Mouse (Mus musculus) retina, postnatal 1 day (tissue): ENCODE measurements around the gene Tmem108.
A peak's percentile ranks its signal among the peaks of the same experiment; 100 is the strongest.

Source experiments
- DNase-seq: peaks from one replicate; pipeline ENCODE4 v3.0.0-alpha.2; 2012

Gene Tmem108

DNA sequence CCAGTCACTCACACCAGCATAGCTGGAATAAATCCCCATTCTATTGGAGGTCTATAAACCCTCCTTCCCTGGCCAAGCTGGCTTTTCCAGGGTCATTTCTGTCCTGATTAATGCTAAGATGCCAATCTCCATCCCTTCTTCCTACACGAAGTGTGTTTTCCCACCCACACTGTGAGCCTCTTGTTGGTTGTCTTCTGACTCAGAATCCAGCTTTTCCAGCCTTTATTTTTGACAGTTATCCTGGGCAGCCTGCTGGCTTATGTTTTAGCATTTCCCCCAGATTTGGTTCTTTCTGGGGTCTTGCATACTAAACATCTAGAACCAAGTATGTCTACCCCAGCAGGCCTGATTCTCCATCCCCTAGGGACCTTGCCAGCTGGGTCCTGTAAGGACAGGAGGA, 217.0 kb downstream of the Tmem108 start:
- no peak for DNase-seq

DNA sequence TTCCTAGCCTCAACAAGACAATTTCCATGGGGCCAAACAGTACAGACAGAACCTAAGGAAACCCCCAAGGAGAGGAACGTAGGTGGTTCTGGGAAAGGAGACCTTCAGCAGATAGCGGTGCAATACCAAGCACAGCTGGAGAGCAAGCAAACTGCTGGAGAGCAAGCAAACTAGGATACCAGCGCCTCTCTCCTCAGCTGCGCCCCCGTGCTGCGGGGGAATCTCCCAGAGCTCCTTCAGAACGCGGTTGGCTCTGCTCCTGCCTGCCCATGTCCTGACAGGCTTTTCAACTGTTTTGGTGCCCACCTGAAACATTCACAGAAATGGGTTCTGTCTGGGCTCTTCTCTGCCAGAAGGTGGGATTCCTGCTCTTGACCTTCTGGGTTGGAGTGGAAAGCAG, 221.1 kb downstream of the Tmem108 start:
- DNase-seq, result no peak

DNA sequence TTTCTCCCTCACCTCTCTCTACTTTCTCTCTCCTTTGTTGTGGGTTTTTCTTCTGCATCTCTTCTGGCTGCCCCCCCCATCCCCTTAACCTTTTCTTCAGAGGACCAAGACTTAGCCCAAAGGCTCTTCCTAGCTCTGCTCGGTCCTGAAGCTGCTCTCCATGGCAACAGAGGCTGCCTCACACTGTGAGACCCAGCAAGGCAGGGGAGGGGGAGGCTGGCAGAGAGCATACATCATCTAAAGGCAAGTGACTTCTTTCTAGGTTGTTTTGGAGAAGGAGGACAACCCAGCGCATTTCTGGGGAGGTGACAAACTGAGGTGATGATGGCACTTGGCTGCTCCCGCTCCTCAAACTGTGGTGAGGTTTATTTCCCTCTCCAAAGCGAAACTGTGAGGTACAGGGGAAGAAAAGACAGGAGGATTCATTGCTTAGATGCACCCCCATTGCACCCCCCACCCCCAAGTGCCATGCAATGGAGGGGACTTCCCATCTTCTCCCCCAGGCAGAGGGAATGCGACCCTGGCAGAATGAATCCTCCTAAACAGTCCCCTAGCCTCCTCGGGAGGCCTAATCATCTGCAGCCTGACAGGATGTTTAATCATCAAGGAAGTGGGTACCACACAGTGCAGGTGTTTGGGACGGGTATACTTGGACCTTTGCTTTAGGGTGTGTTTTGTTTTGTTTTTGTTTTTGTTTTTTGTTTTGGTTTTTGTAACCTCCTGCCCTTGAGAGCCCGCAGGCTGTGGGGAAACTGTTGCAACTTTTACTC, 223.4 kb downstream of the Tmem108 start:
- DNase-seq, result peak; percentile 53

GRCm38 (mm10) chr9:103536059-103536634, 225.5 kb downstream of the Tmem108 start:
- DNase-seq, result no peak

DNA sequence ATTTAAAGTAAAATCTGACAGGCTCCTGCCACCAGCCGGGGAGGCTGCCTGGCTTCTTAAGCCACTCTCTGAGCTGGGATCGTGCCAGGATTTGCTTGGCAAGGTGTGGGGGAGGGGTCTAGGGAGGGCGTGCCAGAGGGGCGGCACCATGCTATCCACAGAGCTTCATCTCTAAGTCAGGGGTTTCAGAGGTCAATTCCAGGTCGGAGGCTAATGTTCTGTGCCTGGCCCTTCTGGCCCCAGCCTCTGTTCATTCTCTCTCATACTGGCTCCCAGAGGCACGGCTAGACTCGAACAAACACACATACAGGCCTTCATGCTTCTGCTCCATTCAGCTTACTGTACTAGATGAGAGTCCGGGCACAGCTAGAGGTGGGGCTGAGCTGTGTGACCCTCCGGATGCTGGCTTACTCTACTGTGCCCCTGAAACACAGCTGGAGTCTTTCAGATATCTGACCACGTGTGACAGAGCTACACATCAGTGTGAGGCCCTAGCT, 236.5 kb downstream of the Tmem108 start:
- peak; percentile 71 for DNase-seq

GRCm38 (mm10) chr9:103524600-103524999, 237.0 kb downstream of the Tmem108 start:
- no peak for DNase-seq

DNA sequence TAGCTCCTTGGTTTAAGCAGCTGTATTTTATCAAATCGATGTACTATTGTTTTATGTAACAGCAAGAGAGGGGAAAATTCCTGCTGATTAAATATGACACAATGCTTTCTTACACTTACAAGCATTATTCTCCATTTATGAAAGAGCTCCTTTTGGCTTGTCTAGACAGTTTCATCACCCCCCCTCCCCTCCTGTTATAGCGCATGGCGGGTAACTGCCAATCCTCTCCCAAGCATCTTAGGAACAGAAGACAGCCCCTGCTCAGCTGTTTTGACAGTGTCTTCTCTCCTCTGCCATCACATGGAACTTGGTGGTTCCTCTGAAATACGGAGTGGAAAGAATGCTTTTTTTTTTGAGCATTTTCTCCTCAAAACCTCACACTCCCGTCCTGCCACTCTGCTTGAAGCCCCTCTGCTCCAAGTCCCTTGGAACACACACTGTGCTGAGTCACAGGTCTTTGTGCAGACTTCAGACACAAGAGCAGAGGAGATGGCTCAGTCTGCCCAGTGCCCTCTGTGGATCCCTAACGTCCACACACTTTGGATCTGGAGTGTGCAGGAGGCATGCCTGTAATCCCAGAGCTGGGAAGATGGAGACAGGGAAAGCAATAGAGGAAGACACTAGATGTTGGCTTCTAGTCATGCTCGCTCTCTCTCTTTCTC, 237.8 kb downstream of the Tmem108 start:
- peak; percentile 49 for DNase-seq

- no peak for DNase-seq
These were observed 238.6 kb downstream of the Tmem108 start for GRCm38 (mm10) chr9:103523008-103523407.

DNA sequence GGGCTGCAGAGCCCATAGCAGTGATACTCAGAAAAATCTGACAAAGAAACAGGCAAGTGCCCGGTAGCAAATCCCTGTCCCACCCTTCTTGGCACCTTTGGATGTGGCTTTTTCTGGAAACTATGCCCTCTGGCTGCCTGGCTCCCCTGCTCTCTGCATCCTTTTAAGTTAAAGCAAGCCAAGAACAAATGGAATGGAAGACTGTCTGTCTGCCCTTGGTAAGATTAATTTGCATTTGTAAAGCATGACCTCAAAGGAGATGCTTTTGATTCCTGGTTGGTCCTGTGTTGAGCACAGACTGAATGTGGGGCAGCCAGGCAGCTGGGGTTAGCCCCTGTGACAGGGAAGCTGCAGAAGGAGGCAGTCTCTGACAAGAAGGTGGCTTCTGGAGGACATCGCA, 247.8 kb downstream of the Tmem108 start:
- DNase-seq, result no peak

DNA sequence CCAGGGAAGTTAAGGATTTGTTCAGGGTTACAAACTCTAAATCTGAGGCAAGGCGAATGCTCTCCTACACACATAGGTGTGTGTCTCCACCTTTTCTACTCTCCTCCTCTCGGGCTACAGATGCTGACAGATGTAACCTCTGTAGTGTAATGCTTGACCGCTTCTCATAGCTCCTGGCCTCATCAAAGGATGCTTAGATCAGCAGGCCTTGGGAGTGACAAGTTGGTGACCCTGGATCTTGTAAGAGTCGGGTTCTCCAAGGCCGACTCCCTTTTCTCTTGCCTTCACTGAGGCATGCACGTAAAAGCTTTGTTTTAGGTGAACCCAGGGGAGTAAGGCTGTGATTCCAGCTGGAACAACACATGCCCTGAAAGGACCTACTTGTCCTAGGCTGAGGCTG, 249.4 kb downstream of the Tmem108 start:
- no peak for DNase-seq

GRCm38 (mm10) chr9:103506968-103507584, 254.6 kb downstream of the Tmem108 start:
- no peak for DNase-seq

DNA sequence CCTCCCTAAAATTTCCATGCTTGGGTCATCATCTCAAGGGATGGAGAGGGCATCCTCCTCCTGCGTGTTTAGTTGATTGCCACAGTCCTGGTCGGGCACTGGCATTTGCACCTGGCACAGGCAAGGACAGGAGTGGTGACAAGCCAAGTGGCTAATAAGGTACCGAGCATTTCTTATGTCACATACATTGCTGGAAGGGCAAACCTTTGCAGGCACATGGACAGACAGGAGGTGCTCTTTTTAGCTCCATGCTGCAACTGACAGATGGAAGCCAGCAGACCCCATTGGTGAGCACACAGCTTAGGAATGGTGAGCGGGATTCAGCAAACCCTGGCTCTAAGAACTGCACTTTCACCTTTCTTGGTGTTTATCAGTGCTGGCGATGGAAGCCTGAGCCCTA, 256.6 kb downstream of the Tmem108 start:
- DNase-seq, result no peak

DNA sequence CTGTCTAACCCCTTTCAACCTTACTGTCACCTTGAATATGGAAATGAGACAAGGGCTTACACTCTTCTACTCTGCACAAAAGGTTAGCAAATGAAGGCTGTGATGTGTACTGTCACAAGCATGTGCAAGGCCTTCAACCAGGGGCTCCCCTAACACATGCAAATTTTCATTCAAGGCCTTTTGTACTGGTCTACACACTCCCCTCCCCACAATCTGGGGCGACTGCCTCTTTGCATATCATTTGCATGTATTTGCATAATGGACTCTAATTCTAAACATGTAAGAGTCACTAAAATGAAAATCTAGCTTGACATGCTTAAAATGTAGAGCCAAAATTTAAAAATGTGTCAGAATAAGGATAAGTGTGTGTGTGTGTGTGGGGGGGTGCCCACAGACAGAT, 257.0 kb downstream of the Tmem108 start:
- peak; percentile 35 for DNase-seq

- DNase-seq, result no peak
These were observed 257.9 kb downstream of the Tmem108 start for GRCm38 (mm10) chr9:103503586-103504298.

- DNase-seq, result no peak
These were observed 259.0 kb downstream of the Tmem108 start for GRCm38 (mm10) chr9:103502655-103503054.

DNA sequence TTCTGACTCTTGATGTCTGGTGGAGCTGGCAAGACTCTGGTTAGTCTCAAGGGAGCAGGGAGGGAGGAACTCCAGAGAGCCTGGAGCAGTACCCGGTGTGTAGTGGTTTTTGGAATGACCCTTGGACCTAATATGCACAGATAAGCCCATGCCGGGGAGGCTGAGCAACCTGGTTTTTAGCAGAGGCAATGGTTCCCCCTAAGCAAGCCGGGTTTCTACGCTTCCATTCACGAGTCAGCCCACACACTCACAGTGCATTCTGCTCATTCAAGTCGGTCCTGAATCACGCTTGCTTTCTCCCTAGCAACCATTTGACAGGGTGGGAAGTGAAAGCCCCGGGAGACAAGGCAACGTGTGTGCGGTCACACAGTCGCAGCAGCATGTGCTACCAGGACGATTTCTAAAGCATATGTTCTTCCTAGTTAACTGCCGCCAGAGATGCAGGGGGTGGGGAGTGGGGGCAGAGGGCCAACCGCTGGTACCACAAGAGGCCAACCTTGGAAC, 259.7 kb downstream of the Tmem108 start:
- DNase-seq, result peak; percentile 72

GRCm38 (mm10) chr9:103499366-103499765, 262.3 kb downstream of the Tmem108 start:
- no peak for DNase-seq

GRCm38 (mm10) chr9:103498699-103499098, 262.9 kb downstream of the Tmem108 start:
- DNase-seq, result no peak

- no peak for DNase-seq
These were observed 266.2 kb downstream of the Tmem108 start for GRCm38 (mm10) chr9:103495391-103495790.

GRCm38 (mm10) chr9:103494346-103495020, 267.2 kb downstream of the Tmem108 start:
- peak; percentile 79 for DNase-seq

- DNase-seq, result no peak
These were observed 269.7 kb downstream of the Tmem108 start for GRCm38 (mm10) chr9:103491985-103492384.

- peak; percentile 79 for DNase-seq
These were observed 271.2 kb downstream of the Tmem108 start for GRCm38 (mm10) chr9:103490439-103490838.
